Mouse (Mus musculus) C2C12 (cell line): ENCODE results near the gene Mboat2.

Experiments used
- CTCF ChIP-seq: IDR thresholded peaks from one replicate; pipeline ENCODE4 v1.5.1; 2011; ENCODE audit not compliant: control insufficient read depth, insufficient read depth, insufficient read length
- FOSL1 ChIP-seq: IDR thresholded peaks from one replicate; pipeline ENCODE4 v1.8.0; 2011; ENCODE audit warnings: mild to moderate bottlenecking, low read length; ENCODE audit not compliant: poor library complexity, insufficient read depth, severe bottlenecking
- MAX ChIP-seq: IDR thresholded peaks from one replicate; pipeline ENCODE4 v1.6.1; 2011; ENCODE audit warnings: mild to moderate bottlenecking, control low read depth
- MYOD1 ChIP-seq: IDR thresholded peaks from one replicate; pipeline ENCODE4 v1.6.1; 2011; ENCODE audit warnings: low read depth; ENCODE audit not compliant: control insufficient read depth, insufficient read length
- MYOG ChIP-seq: IDR thresholded peaks from one replicate; pipeline ENCODE4 v1.6.1; 2011; ENCODE audit not compliant: control insufficient read depth, insufficient read length; ENCODE audit errors: extremely low read depth
- USF1 ChIP-seq: IDR thresholded peaks from one replicate; pipeline ENCODE4 v1.6.1; 2011; ENCODE audit warnings: low read depth, mild to moderate bottlenecking, control low read depth, moderate library complexity

- peak; percentile 88 for TF ChIP-seq MAX
- no peak for TF ChIP-seq CTCF
- TF ChIP-seq USF1 = peak; percentile 97
- TF ChIP-seq MYOG = no peak
- TF ChIP-seq MYOD1 = no peak
- no peak for TF ChIP-seq FOSL1
Observed at GRCm38 (mm10) chr12:24974446-24975114, 143.9 kb downstream of the Mboat2 start, which contains the start of gene Kidins220.
